Mouse (Mus musculus) neural tube, embryonic 12.5 days (tissue): ENCODE data around the gene Lipk. TPM values are rescaled to one million over a fixed set of nuclear protein-coding genes. Genes with fewer than 3 reads are reported as not detected.

Source experiments
- ATAC-seq: fragments of 200-750 bp; cut with Nextera tagmentation; 2 replicates; pipeline ENCODE4 v1.8.0; 2017; ENCODE audit warnings: low read depth, mild to moderate bottlenecking, moderate TSS enrichment, moderate library complexity; ENCODE audit not compliant: low FRiP score
- H3K27ac ChIP-seq: fragments of 300-500 bp; sonication (generic); 2 replicates; pipeline ENCODE4 v1.5.1; 2016
- H3K27me3 ChIP-seq: fragments of 300-500 bp; sonication (generic); replicated peaks from 2 replicates; pipeline ENCODE4 v1.6.1; 2016; ENCODE audit warnings: mild to moderate bottlenecking
- H3K36me3 ChIP-seq: fragments of 300-500 bp; sonication (generic); 2 replicates; pipeline ENCODE4 v1.6.1; 2016; ENCODE audit warnings: mild to moderate bottlenecking
- H3K4me1 ChIP-seq: fragments of 300-500 bp; sonication (generic); 2 replicates; pipeline ENCODE4 v1.6.1; 2016
- H3K4me2 ChIP-seq: fragments of 300-500 bp; sonication (generic); replicated peaks from 2 replicates; pipeline ENCODE4 v1.6.1; 2016; ENCODE audit warnings: mild to moderate bottlenecking
- H3K4me3 ChIP-seq: fragments of 300-500 bp; sonication (generic); 2 replicates; pipeline ENCODE4 v1.5.1; 2016
- H3K9ac ChIP-seq: fragments of 300-500 bp; sonication (generic); 2 replicates; pipeline ENCODE4 v1.6.1; 2016; ENCODE audit warnings: mild to moderate bottlenecking
- H3K9me3 ChIP-seq: fragments of 300-500 bp; sonication (generic); 2 replicates; pipeline ENCODE4 v1.6.1; 2016; ENCODE audit warnings: mild to moderate bottlenecking
- WGBS: fragments of 180-500 bp; shearing (Covaris S2); methylation state at CpG from one replicate; pipeline ENCODE4 v1.1.7; 2016; 5-methylcytosine and 5-hydroxymethylcytosine counted together
- polyA plus RNA-seq: library from polyadenylated mRNA; unstranded; fragments of >200 nt; fragmentation: Nextera tagmentation; extraction: Ambion mirVana; gene quantifications from 2 replicates; pipeline ENCODE4 v1.2.1, GENCODE M21; 2016

The Lipk gene
- polyA plus RNA-seq = not detected in 2 replicates

DNA sequence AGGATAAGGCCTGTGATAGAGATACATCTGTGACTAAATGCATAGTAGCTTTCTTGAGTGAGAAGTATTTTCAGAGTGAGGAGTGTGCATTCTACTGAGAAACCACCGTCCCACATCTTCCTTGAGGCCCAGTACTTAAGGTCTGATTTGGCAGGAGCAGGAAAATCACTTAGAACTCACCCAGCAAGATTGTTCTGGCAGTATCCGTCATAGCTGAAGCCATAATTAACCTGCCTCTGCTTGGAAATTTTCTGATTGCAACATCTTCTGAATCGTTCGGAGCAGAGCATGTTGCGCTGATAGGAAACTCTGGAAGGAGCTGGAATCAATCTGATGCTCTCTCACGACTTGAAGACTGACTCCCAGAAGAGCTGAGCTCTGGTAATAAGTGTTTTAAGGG lies at the start of gene Lipk:
Lipk (plus strand) TSS at position 289 of the 400 bp plus-strand sequence.
- H3K4me1 ChIP-seq = no peaks in the 10 kb centered on the region
- ATAC-seq = no peak
- 89% methylated on average over 6 of the region's 6 CpGs for WGBS

GRCm38 (mm10) chr19:33960887-33961286 lies 47.2 kb upstream of the Lipk start, which contains the start of gene Lipf:
TSS of gene Lipf (plus strand) at chr19:33961187.
- Histone ChIP-seq H3K4me3 (no peak within 1 kb of the TSS), H3K36me3 (no peaks in the 10 kb centered on the region), H3K9ac (no peak within 1 kb of the TSS), H3K4me2 (no peak within 1 kb of the TSS), H3K27me3 (no peaks in the 10 kb centered on the region), H3K27ac (no peak within 1 kb of the TSS), H3K9me3 (no peaks in the 10 kb centered on the region), H3K4me1 (no peaks in the 10 kb centered on the region)
- ATAC-seq = no peak

More for the DNA sequence above, at the start of gene Lipk:
- no peaks in the 10 kb centered on the region for H3K27me3 ChIP-seq
- no peak within 1 kb of the TSS for H3K9ac ChIP-seq
- no peak within 1 kb of the TSS for H3K27ac ChIP-seq
- H3K4me3 ChIP-seq = no peak within 1 kb of the TSS
- H3K36me3 ChIP-seq = no peaks in the 10 kb centered on the region
- no peaks in the 10 kb centered on the region for H3K9me3 ChIP-seq
- H3K4me2 ChIP-seq = no peak within 1 kb of the TSS

- Histone ChIP-seq H3K4me1 (no peaks in the 10 kb centered on the region), H3K9ac (no peak overlapping the region), H3K4me2 (no peak overlapping the region), H3K27ac (no peak overlapping the region), H3K27me3 (no peaks in the 10 kb centered on the region), H3K4me3 (no peak overlapping the region), H3K36me3 (no peaks in the 10 kb centered on the region), H3K9me3 (no peaks in the 10 kb centered on the region)
- 52% methylated on average over 3 of the region's 3 CpGs for WGBS
- ATAC-seq = no peak
Measured at GRCm38 (mm10) chr19:33979007-33979406, 29.1 kb upstream of the Lipk start.

DNA sequence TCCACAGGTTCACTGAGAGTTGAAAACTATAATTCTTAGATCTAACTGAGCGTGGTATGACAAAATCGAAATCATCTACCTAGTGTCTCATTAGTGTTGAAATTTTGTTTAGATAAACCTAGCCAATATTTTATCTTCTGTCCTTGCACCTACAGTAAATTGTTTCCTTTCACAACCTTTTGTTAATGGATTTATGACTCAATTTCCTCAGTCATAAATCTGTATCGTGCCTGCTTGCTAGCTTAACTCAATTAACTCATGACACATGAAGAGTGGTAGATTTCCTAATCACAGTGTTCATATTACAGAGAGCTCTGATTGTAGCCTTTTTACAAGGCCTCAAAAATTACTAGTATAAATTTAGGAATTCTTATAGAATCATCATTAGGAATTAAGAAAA lies 25.0 kb upstream of the Lipk start:
- no peaks in the 10 kb centered on the region for H3K4me1 ChIP-seq
- no peaks in the 10 kb centered on the region for H3K36me3 ChIP-seq
- 82% methylated on average over 3 of the region's 3 CpGs for WGBS
- H3K9ac ChIP-seq = no peak overlapping the region
- H3K27ac ChIP-seq = no peak overlapping the region
- H3K9me3 ChIP-seq = no peaks in the 10 kb centered on the region
- no peak overlapping the region for H3K4me2 ChIP-seq
- ATAC-seq = no peak
- H3K27me3 ChIP-seq = no peaks in the 10 kb centered on the region
- no peak overlapping the region for H3K4me3 ChIP-seq

GRCm38 (mm10) chr19:34021440-34022172 lies 13.5 kb downstream of the Lipk start:
- Histone ChIP-seq H3K27me3 (no peaks in the 10 kb centered on the region), H3K36me3 (no peaks in the 10 kb centered on the region), H3K9me3 (no peaks in the 10 kb centered on the region), H3K4me2 (no peak overlapping the region), H3K9ac (no peak overlapping the region), H3K4me1 (no peaks in the 10 kb centered on the region), H3K27ac (no peak overlapping the region), H3K4me3 (no peak overlapping the region)
- 89% methylated on average over 11 of the region's 11 CpGs for WGBS
- ATAC-seq = no peak

GRCm38 (mm10) chr19:34022759-34023158 lies 14.7 kb downstream of the Lipk start:
- Histone ChIP-seq H3K9ac (no peak overlapping the region), H3K27me3 (no peaks in the 10 kb centered on the region)
- 55% methylated on average over 3 of the region's 3 CpGs for WGBS

GRCm38 (mm10) chr19:34039731-34040130 lies 31.6 kb downstream of the Lipk start:
- no peak overlapping the region for H3K9ac ChIP-seq
- H3K9me3 ChIP-seq = no peaks in the 10 kb centered on the region
- no peaks in the 10 kb centered on the region for H3K4me1 ChIP-seq
- no peak overlapping the region for H3K4me3 ChIP-seq
- H3K27me3 ChIP-seq = no peaks in the 10 kb centered on the region
- WGBS = 86% methylated on average over 1 of the region's 1 CpGs
- no peak overlapping the region for H3K27ac ChIP-seq
- H3K4me2 ChIP-seq = no peak overlapping the region
- ATAC-seq = no peak
- H3K36me3 ChIP-seq = no peaks in the 10 kb centered on the region

More at GRCm38 (mm10) chr19:34022759-34023158, 14.7 kb downstream of the Lipk start:
- H3K4me1 ChIP-seq = no peaks in the 10 kb centered on the region
- no peak overlapping the region for H3K4me3 ChIP-seq
- no peaks in the 10 kb centered on the region for H3K36me3 ChIP-seq
- no peak for ATAC-seq
- no peak overlapping the region for H3K4me2 ChIP-seq
- no peaks in the 10 kb centered on the region for H3K9me3 ChIP-seq
- H3K27ac ChIP-seq = no peak overlapping the region

- H3K36me3 ChIP-seq = no peaks in the 10 kb centered on the region
- ATAC-seq = peak; percentile 75
- H3K9ac ChIP-seq = no peak overlapping the region
- WGBS = 47% methylated on average over 6 of the region's 6 CpGs
- no peaks in the 10 kb centered on the region for H3K9me3 ChIP-seq
- H3K27ac ChIP-seq = no peak overlapping the region
- no peak overlapping the region for H3K4me3 ChIP-seq
- no peaks in the 10 kb centered on the region for H3K27me3 ChIP-seq
- H3K4me1 ChIP-seq = no peaks in the 10 kb centered on the region
- no peak overlapping the region for H3K4me2 ChIP-seq
Measured at GRCm38 (mm10) chr19:34043008-34043407, 34.9 kb downstream of the Lipk start.

DNA sequence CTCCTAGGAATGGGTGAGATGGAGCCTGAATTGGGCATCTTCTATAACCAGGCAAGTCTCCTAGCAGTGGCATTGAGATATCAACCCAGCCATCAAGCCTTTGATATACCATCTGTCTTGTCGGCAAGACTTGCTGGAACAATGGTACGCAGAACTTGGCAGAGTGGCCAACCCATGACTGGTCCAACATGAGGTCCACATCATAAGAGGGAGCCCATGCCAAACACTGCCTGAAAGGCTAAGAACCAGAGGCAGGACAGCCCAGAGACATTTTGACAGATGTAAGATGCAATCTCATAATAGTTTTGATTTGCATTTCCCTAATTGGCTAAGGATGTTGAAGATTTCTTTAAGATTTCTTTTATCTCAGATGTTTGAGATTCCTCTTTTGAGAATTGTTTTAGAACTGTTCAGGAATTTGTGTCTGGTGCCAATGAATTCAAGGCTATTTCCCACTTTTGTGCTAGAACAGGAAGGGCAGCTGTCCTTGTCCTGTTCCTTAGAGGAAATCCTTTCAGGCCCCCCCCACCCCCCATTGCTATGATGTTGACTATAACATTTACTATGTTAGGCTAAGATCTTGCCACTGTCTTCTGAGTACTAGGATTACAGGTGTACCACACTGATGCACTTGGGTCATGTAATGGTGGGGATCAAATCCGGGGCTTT lies 41.4 kb downstream of the Lipk start:
- Histone ChIP-seq H3K27me3 (no peaks in the 10 kb centered on the region), H3K4me3 (no peak overlapping the region), H3K36me3 (no peaks in the 10 kb centered on the region), H3K4me1 (no peaks in the 10 kb centered on the region), H3K9me3 (no peaks in the 10 kb centered on the region), H3K4me2 (no peak overlapping the region), H3K9ac (no peak overlapping the region), H3K27ac (no peak overlapping the region)
- WGBS = 89% methylated on average over 3 of the region's 3 CpGs
- ATAC-seq = no peak

- Histone ChIP-seq H3K9me3 (no peaks in the 10 kb centered on the region), H3K4me1 (no peaks in the 10 kb centered on the region), H3K27me3 (no peaks in the 10 kb centered on the region), H3K4me3 (no peak overlapping the region), H3K9ac (no peak overlapping the region), H3K4me2 (no peak overlapping the region), H3K27ac (no peak overlapping the region), H3K36me3 (no peaks in the 10 kb centered on the region)
- no peak for ATAC-seq
- 81% methylated on average over 3 of the region's 3 CpGs for WGBS
Measured at GRCm38 (mm10) chr19:34051502-34051901, 43.4 kb downstream of the Lipk start.

- no peaks in the 10 kb centered on the region for H3K36me3 ChIP-seq
- no peaks in the 10 kb centered on the region for H3K9me3 ChIP-seq
- no peaks in the 10 kb centered on the region for H3K27me3 ChIP-seq
- no peak overlapping the region for H3K4me3 ChIP-seq
- no peak overlapping the region for H3K9ac ChIP-seq
- ATAC-seq = no peak
- H3K4me2 ChIP-seq = no peak overlapping the region
- no peaks in the 10 kb centered on the region for H3K4me1 ChIP-seq
- 56% methylated on average over 1 of the region's 1 CpGs for whole genome bisulfite sequencing
- no peak overlapping the region for H3K27ac ChIP-seq
Measured at GRCm38 (mm10) chr19:34063547-34063946, 55.5 kb downstream of the Lipk start.

GRCm38 (mm10) chr19:34064059-34064458 lies 56.0 kb downstream of the Lipk start:
- H3K27ac ChIP-seq = no peak overlapping the region
- ATAC-seq = no peak

More at GRCm38 (mm10) chr19:34064059-34064458, 56.0 kb downstream of the Lipk start:
- Histone ChIP-seq H3K9ac (no peak overlapping the region), H3K36me3 (no peaks in the 10 kb centered on the region), H3K4me2 (no peak overlapping the region), H3K4me1 (no peaks in the 10 kb centered on the region), H3K9me3 (no peaks in the 10 kb centered on the region), H3K4me3 (no peak overlapping the region), H3K27me3 (no peaks in the 10 kb centered on the region)
- WGBS = 86% methylated on average over 4 of the region's 4 CpGs
